Mouse (Mus musculus) right cerebral cortex, adult 18-20 months (tissue): ENCODE data around the gene Cdc42ep1.
"Not testable (repeated sequence)": the region's sequence is repeated elsewhere in the genome, so short reads cannot be mapped to it uniquely, and the experiment has no call there.

Source experiments
- DNase-seq: peaks from one replicate; pipeline ENCODE4 v3.0.0; 2022; ENCODE audit warnings: mixed read lengths

Cdc42ep1 gene

GRCm38 (mm10) chr15:78830742-78831719, 11.4 kb upstream of the Cdc42ep1 start:
- no peak for DNase-seq

- DNase-seq, result no peak
Observed at GRCm38 (mm10) chr15:78831720-78832657, 10.4 kb upstream of the Cdc42ep1 start.

GRCm38 (mm10) chr15:78832701-78833123, 9.7 kb upstream of the Cdc42ep1 start:
- DNase-seq, result peak; percentile 82

GRCm38 (mm10) chr15:78833582-78833981, 8.8 kb upstream of the Cdc42ep1 start:
- no peak for DNase-seq

GRCm38 (mm10) chr15:78834233-78835005, 8.0 kb upstream of the Cdc42ep1 start:
- DNase-seq, result no peak

GRCm38 (mm10) chr15:78835200-78836085, 7.0 kb upstream of the Cdc42ep1 start:
- no peak for DNase-seq

- DNase-seq, result no peak
Observed at GRCm38 (mm10) chr15:78836086-78836621, 6.3 kb upstream of the Cdc42ep1 start.

GRCm38 (mm10) chr15:78839744-78840143, 2.7 kb upstream of the Cdc42ep1 start:
- no peak for DNase-seq

- DNase-seq, result no peak
Observed at GRCm38 (mm10) chr15:78840241-78840640, 2.2 kb upstream of the Cdc42ep1 start.

- no peak for DNase-seq
Observed at GRCm38 (mm10) chr15:78840751-78841150, 1.7 kb upstream of the Cdc42ep1 start.

GRCm38 (mm10) chr15:78841161-78841790, 1.1 kb upstream of the Cdc42ep1 start:
- DNase-seq, result no peak

- no peak for DNase-seq
Observed at GRCm38 (mm10) chr15:78843581-78844469, 1.4 kb downstream of the Cdc42ep1 start.

GRCm38 (mm10) chr15:78844791-78845190, 2.4 kb downstream of the Cdc42ep1 start:
- peak; percentile 52 for DNase-seq

GRCm38 (mm10) chr15:78845321-78845720, 2.9 kb downstream of the Cdc42ep1 start:
- DNase-seq, result no peak

- no peak for DNase-seq
Observed at GRCm38 (mm10) chr15:78845867-78846266, 3.4 kb downstream of the Cdc42ep1 start.

GRCm38 (mm10) chr15:78846352-78846751, 3.9 kb downstream of the Cdc42ep1 start:
- no peak for DNase-seq

- not testable (repeated sequence) for DNase-seq
Observed at GRCm38 (mm10) chr15:78846805-78847204, 4.4 kb downstream of the Cdc42ep1 start.

GRCm38 (mm10) chr15:78848467-78848866, 6.0 kb downstream of the Cdc42ep1 start:
- peak; percentile 60 for DNase-seq

- DNase-seq, result no peak
Observed at GRCm38 (mm10) chr15:78849485-78849884, 7.1 kb downstream of the Cdc42ep1 start.
